ENCODE assay signal across 31 mouse cellular contexts in genomic region chr7:68098098-68098497, GRCm38 (mm10).
DNase-seq lines count a peak whose midpoint lies in the region; ATAC-seq lines count a peak whose summit lies in the region.
"Had no signal": no experiment of that assay in that cellular context is flagged by ENCODE, and none has a peak within 500 bp of the region (broad histone marks: within the 10 kb centered on the region; RNA-seq: fewer than 3 reads in every experiment).

No protein-coding gene starts in this region.

- no peaks in the 10 kb centered on the region for H3K27me3 ChIP-seq in forebrain, embryonic 15.5 days
- H3K27me3 ChIP-seq: embryonic facial prominence, embryonic 12.5 days; forebrain, embryonic 12.5 days; intestine, embryonic 15.5 days; limb, embryonic 13.5 days; neural tube, embryonic 15.5 days; stomach, embryonic 15.5 days had no signal

- peaks cover 10% of the 10 kb centered on the region for H3K4me1 ChIP-seq in forebrain, embryonic 15.5 days

- no peak overlapping the region for H3K27ac ChIP-seq in forebrain, embryonic 15.5 days (replicated peaks)
- H3K27ac ChIP-seq: embryonic facial prominence, embryonic 12.5 days; forebrain, embryonic 12.5 days; gastrocnemius, adult 2 months; heart, embryonic 10.5 days; intestine, embryonic 15.5 days; limb, embryonic 13.5 days; liver, embryonic 12.5 days; midbrain, embryonic 10.5 days; neural tube, embryonic 15.5 days; stomach, embryonic 15.5 days had no signal

- intact Hi-C loops in left cerebral cortex, postnatal 4 days (cut with DNase I), result no loop called here
- intact Hi-C loops in left cerebral cortex, postnatal 25 days (cut with DNase I), result loop anchor here (2.0 kb wide), 1 partner anchor 49 kb away; no protein-coding TSS in a partner anchor

- no peak overlapping the region for H3K4me2 ChIP-seq in forebrain, embryonic 15.5 days (replicated peaks)
- H3K4me2 ChIP-seq: embryonic facial prominence, embryonic 12.5 days; forebrain, embryonic 12.5 days; intestine, embryonic 15.5 days; limb, embryonic 13.5 days; liver, embryonic 12.5 days; neural tube, embryonic 15.5 days; stomach, embryonic 15.5 days had no signal

- 76% methylated on average over 6 of the region's 6 CpGs for WGBS in forebrain, embryonic 15.5 days

- no peak for DNase-seq in frontal cortex, postnatal 10 days (ENCODE audit: low spot score in 2 of 2)
- DNase-seq in left cerebral cortex, adult 11 months (ENCODE audit: low spot score), result peak; percentile 37
- DNase-seq in left cerebral cortex, postnatal 4 days, result no peak
- DNase-seq in left cerebral cortex, postnatal 25 days (ENCODE audit: low spot score in 2 of 2), result peak; percentile 17 to 95
- DNase-seq in right cerebral cortex, postnatal 36 days (ENCODE audit: low spot score in 2 of 2), result peak; percentile 47 to 80
- no peak for DNase-seq in MN1 (ENCODE audit: low spot score)
- DNase-seq: adrenal gland, postnatal 36 days; cerebellum, adult 11 months; cerebellum, postnatal 25 days; gastrocnemius, adult 2 months; heart, postnatal 4 days; kidney, adult 9 months; kidney, postnatal 4 days; lung, adult 18-20 months; lung, postnatal 10 days; thymus, adult 2 months; thymus, postnatal 4 days had no signal

- no peaks in the 10 kb centered on the region for H3K36me3 ChIP-seq in forebrain, embryonic 15.5 days
- H3K36me3 ChIP-seq: embryonic facial prominence, embryonic 12.5 days; forebrain, embryonic 12.5 days; intestine, embryonic 15.5 days; liver, embryonic 12.5 days; neural tube, embryonic 15.5 days; stomach, embryonic 15.5 days had no signal

- no peak overlapping the region for H3K9ac ChIP-seq in forebrain, embryonic 15.5 days (replicated peaks)
- H3K9ac ChIP-seq: embryonic facial prominence, embryonic 12.5 days; forebrain, embryonic 12.5 days; intestine, embryonic 15.5 days; limb, embryonic 13.5 days; liver, embryonic 12.5 days; neural tube, embryonic 15.5 days; stomach, embryonic 15.5 days had no signal

- H3K4me3 ChIP-seq in forebrain, embryonic 15.5 days, result no peak overlapping the region
- H3K4me3 ChIP-seq: embryonic facial prominence, embryonic 12.5 days; forebrain, embryonic 12.5 days; gastrocnemius, adult 2 months; heart, embryonic 10.5 days; intestine, embryonic 15.5 days; left cerebral cortex, adult 2 months; limb, embryonic 13.5 days; liver, embryonic 12.5 days; midbrain, embryonic 10.5 days; neural tube, embryonic 15.5 days; stomach, embryonic 15.5 days had no signal

- peak; percentile 90 for ATAC-seq in frontal cortex, adult (ENCODE audit: low TSS enrichment)
- no peak for ATAC-seq in forebrain, embryonic 15.5 days (replicated peaks)
- ATAC-seq: hindbrain, embryonic 16.5 days; intestine, embryonic 15.5 days; liver, embryonic 12.5 days; midbrain, embryonic 16.5 days had no signal

- no peaks in the 10 kb centered on the region for H3K9me3 ChIP-seq in forebrain, embryonic 15.5 days
- H3K9me3 ChIP-seq: embryonic facial prominence, embryonic 12.5 days; forebrain, embryonic 12.5 days; heart, embryonic 10.5 days; intestine, embryonic 15.5 days; limb, embryonic 13.5 days; liver, embryonic 12.5 days; midbrain, embryonic 10.5 days; neural tube, embryonic 15.5 days; stomach, embryonic 15.5 days had no signal

Comparison
In these comparisons a context has a peak if more than half of its experiments do, and no peak if none do; other contexts are left out.
1. DNase-seq: peak in left cerebral cortex, adult 11 months (single experiment), left cerebral cortex, postnatal 25 days (2 of 2) and right cerebral cortex, postnatal 36 days (2 of 2); none in frontal cortex, postnatal 10 days (0 of 2), left cerebral cortex, postnatal 4 days (single experiment) and MN1 (single experiment).